Mouse (Mus musculus) ovary, postnatal 36 days (tissue): ENCODE results near the gene Ccdc58.
"Not testable (repeated sequence)": the region's sequence is repeated elsewhere in the genome, so short reads cannot be mapped to it uniquely, and the experiment has no call there.

Experiments used
- DNase-seq: peaks from one replicate; pipeline ENCODE4 v3.0.0; 2022; ENCODE audit warnings: low spot score, mixed read lengths

Ccdc58 gene

DNA sequence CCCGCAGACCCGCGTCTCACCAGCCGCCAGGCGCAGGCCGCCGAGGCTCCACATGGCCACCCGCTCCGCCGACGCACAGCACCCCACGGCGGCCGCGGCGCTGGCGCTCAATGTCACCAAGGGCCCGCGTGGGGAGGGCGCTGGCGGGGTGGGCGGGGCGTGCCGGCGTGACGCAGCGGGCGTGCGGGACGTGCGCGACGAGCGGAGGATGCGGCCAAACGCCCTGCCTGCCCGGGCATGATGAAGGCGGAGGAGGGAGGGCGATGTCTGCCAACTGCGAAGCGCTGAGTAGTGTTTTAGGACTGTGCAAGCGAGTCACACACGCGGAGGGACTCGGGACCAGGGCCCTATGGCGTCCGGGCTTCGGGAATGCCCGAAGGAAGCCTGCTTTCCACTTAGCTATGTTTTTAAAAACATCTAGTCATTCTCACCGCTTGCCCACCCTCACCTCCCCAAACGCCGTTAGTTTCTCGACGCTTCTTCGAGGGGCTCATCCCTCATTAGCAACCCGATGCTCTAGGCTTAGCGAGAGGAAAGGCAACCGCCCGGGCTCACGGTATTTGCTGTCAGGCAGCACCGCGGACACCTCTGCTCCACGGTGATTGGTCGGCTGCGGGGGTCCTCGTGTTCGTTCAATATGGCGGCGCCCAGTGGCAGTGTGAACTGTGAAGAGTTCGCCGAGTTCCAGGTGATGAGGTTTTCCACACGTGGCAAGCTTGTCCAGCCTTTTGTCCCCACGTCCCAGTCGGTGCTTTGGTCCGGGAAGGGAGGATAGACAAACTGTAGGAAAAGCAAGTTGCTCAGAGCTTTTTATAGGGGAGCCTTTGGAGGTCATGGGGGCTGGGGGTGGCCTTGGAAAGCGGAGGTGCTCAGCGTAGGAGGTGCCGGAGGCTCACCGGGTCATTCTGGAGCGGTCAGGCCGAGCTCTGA is at the start of gene Ccdc58, which contains the start of gene Fam162a:
Ccdc58 (plus strand) TSS at position 236 of the 930 bp plus-strand sequence.
Fam162a (minus strand) TSS at position 145 of the 930 bp plus-strand sequence.
- DNase-seq = peak; percentile 92

DNA sequence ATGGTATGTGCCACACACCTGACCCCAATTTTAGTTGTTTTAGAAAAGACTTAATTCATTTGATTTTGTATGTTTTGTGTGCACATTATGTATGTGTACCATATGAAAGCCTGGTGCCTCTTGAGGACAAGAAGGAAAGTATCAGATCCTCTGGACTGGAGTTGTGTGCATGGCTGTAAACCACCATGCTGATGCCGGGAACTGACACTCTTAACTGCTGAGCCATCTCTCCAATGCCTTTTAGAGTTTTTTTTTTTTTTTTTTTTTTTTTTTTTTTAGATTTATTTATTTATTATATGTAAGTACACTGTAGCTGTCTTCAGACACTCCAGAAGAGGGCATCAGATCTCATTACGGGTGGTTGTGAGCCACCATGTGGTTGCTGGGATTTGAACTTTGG is 43.4 kb upstream of the Ccdc58 start:
- not testable (repeated sequence) for DNase-seq

DNA sequence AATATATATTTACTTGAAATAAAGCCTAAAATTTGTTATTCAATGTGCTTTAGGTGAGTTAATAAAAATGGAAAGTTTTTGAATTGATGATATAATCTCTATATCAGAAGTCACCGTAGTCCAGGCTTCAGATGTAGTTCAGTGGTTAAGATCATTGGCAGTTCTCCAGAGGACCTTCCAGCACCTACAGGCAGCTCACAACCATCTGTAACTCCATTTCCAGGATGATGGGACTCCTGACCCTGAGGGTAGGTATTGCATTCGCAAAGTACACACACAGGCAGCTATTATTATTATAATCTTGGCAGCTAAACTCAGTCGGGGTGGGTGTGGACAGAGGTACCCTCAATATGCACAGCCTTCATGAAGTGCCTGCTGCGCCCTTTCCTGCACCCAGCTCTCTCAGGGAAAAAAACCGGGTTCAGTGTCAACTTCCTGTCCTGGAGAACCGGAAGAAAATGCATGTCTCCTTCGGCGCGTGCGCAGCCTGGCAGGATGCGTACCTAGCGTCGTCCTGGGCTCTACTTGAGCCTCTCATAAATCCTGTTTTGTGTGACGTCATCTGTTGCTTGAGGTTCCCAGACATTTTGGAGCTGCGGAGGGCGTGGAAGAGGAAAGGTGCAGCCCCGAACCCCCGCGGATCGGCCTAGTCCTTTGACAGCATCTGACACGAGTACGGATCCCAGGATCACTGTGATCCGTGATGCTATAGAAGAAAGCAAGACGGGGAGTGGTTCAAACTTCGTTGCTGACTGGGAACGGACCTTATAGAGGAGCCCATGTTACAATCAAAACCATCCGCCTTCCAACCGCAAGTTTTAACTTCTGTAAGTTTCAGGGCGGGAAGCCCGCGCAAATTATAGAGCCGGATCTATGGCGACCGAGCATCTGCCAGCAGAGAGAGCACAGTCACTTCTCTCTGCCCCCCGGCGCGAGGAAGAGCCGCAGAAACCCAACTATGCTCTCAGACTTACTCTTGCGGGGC is 30.6 kb upstream of the Ccdc58 start, which contains the start of gene Wdr5b:
Wdr5b (plus strand) TSS at position 551 of the 985 bp plus-strand sequence.
- DNase-seq = peak; percentile 86

DNA sequence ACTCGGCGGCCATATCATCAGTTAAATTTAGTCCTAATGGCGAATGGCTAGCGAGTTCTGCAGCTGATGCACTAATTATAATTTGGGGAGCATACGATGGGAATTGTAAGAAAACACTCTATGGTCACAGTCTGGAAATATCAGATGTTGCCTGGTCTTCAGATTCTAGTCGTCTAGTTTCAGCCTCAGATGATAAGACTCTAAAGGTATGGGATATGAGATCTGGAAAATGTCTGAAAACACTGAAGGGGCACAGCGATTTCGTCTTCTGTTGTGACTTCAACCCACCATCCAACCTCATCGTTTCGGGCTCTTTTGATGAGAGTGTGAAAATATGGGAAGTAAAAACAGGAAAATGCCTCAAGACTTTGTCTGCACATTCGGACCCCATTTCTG is 29.9 kb upstream of the Ccdc58 start:
- no peak for DNase-seq

DNA sequence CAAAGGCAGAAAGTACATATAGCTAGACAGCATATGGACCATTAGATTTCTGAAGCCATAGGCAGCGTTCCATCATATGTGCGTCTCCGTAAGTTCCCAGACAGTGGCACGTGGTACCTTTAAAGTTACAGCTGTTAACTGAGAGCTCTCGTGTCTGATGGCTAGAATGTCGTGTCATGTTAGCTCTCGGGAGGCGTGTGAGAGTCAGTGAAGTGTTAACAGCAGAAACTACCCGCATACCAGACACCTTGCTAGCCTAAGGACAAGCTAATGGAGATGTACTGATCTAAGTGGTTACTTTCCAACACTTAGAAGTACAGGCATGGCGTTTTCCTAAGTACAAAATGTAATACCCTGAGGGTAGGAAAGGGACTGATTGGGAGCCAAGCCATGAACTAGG is 28.4 kb upstream of the Ccdc58 start:
- DNase-seq = no peak

DNA sequence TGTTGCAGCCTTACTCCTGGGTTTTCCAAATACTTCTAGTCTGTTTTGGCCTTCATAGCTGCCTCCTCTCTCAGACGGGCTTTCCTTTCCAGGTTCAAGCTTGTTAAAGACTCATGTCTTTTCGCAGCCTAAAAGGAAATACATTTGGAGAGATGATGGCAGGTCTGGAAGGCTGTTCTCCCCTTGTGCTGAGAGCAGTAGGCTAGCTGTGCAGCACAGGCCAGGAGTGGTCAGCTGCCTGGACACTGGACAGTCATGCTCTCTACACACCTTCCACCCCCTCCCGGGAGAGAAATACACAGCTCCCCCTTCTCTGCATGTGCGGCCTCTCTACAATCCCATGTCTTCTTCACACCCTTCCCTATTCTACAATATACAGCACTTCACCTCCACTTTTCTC is 27.5 kb upstream of the Ccdc58 start:
- DNase-seq = no peak

DNA sequence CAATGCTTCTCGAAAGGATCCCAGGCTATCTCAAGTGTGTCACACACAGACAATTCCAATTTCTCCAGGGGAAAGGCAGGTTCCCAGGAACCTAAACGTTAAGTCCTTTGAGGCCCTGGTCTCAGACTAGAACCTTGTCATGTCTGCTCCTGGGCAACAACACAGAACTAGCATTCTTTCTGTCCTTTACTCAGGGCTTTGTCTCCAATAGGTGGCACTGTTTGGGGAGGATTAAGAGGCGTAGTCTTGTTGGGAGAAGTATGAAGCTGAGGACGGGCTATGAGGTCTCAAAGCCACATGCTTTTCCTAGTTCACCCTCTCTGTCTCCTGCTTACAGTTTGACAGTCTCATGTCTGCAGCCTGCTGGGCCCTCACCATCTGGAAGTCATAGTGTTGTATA is 23.9 kb upstream of the Ccdc58 start:
- DNase-seq = no peak

DNA sequence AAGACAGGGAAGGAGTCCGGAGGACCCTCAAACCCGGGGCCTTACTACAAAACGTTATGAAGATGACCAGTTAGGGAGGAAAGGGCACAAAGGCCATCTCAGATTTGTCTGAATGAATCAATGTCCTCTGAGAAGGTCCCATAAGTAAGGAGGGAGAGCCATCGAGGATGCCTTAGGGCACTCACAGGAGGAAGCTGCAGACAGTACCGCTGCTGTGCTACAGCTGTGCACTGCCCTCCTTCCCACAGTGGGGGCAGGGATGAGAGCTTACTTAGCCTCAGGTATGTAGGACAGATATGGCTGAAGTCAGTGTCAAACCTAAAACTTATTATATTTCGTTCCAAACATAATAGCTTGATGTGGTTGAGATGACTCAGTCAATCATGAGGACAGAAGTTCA is 20.0 kb upstream of the Ccdc58 start:
- DNase-seq = no peak

DNA sequence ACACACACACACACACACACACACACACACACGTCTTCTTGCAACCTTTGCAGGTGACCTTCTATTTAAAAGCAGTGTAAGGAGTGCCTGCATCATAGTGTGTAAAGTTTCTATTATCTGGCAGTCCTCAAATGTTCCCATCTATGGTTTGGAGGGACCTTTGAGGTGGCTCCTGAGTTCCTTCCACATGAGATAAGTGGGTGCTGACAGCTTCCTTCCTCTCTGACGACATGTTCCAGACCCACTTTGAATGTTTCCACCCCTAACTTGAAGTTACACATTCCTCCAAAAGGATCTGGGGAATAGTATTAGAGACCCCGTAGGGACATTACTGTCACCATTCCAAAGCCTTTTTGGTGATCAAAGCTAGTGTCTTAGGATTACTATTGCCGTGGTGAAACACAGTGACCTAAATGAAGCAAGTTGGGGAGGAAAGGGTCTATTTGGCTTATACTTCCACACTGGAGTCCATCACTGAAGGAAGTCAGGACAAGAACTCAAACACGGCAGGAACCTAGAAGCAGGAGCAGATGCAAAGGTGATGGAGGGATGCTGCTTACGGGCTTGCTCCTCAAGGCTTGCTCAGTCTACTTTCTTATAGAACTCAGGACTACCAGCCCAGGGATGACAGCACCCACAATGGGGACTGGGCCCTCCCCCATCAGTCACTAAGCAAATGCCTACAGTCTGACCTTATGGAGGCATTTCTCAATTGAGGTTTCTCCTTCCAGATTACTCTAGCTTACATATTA is 17.8 kb upstream of the Ccdc58 start:
- DNase-seq = no peak

DNA sequence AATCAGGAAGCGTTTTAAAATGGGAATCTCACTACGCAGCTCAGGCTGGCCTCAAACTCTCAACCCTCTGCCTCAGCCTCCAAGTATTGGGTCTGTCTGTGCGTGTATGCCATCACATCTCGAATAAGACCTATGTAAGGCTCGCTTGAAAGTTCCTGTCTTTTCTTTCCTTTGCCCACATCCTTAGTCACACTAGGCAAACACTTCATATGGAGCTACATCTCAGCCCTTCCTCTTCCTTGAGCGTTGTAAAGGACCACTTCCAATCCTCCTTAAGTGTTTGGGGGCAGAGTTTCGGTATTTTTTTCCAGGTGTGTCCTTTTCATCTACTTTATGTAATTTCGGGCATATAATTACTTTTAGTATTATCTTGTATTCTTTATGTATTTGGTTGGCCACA is 16.6 kb upstream of the Ccdc58 start:
- DNase-seq = no peak

DNA sequence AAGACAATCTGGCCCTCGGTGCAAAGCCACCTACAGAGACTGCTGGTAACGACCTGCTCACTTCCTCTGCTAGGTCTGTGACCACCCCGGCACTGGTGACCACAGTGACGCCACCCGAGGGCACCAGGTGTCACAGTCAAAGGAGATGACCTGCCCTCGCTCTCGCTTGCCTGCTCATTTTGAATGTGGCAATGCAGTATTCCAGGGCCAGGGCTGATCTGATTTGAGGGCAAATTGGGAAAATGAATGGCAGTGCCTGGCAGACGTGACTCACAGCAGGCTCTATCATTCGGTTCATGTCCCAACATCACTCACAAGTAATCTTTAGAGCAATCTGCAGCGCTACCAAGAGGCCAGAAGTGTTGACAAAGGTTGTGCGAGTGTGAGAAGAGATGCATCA is 15.1 kb upstream of the Ccdc58 start:
- DNase-seq = no peak

DNA sequence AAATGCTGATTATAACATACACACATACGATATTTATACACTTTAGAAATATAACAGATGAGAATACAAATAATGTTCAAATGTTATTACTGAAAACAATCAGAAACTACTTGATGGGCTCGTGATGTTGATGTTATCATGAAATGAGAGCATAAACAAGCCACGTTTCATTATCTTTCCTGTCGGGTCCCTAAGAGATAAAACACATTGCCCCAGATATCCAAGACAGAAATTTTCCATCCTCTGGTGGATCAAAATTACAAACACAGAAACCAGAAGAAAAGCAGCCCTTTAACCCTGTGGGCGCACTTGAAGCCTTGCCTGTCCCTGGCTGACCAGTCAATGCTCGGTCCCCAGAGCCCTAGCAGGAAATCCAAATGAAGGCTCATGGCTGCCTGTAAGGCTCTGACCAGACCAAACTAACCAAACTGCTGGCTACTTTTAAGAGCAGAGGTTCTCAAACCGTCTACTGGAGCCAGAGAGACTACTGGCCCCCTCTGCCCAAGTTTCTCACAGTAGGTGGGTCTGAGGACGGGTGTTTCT is 13.5 kb upstream of the Ccdc58 start:
- no peak for DNase-seq

DNA sequence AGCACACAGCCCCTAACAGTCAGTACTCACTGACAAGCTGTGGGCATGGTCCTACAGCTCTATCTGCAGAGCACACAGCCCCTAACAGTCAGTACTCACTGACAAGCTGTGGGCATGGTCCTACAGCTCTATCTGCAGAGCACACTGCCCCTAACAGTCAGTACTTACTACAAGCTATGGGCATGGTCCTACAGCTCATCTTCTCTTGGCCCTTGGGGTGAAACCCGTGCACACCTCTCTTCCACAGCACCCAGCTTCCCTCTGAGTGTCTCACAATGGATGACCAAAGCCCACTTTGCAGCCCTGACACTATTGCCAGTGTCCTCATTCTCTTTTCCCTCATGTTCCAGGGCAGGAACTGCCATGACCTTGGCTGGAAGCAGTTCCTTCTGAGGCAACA is 9.0 kb upstream of the Ccdc58 start:
- DNase-seq = not testable (repeated sequence)

DNA sequence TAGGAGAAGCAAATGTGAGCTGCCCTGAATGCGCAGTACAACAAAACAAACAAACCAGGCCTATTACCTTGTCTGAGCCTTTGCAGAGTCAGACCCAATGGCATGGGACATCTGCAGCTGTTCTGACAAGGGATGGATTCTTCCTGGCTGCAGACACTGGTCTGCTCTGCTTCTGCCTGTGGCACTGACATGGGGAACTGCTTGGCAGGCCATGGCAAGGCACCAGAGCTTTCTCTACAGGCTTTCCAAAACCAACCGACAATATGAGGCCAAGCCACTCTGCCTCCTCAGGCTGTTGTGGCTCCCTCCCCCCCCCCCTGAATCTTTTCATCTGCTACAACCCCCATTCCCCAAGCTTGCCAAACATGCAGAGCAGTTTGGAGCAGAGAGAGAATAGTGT is 8.2 kb upstream of the Ccdc58 start:
- no peak for DNase-seq

DNA sequence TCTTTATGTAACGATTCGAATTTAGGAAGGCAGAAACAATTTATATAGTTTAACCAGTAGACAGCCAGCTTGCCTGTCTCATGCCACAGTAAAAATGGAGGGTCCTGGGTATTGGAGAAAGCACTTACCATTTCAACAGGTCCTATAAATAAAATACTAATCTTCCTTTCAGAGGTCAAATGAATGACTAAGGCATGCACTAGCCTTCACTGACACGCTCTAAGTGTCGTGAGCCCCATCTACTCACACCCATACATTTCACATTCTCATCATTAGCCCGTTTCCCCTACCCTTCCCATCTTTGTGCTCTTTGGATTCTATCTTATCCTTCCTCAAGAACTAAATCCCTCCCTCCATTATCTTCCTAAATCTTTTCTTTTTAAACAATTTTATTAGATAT is 6.6 kb upstream of the Ccdc58 start:
- DNase-seq = no peak

DNA sequence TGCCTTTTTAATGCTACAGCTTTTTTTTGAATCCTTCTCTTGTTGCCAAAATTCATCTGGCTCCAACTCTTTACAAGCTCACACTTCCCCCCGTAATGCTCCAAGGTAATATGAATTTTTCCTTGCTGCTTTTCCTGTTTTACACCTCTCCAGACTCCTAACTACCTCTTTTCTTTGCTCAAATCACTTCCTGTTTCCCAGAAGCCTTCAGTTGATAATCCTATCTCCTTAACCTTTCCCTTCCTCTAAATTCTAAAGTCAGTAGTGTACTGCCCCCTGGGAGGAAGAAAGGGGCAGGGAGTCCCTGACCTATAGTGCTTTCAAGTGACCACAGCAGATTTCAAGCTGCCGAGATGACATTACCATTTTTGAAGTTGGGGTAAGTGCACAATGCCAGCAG is 3.8 kb upstream of the Ccdc58 start:
- no peak for DNase-seq

DNA sequence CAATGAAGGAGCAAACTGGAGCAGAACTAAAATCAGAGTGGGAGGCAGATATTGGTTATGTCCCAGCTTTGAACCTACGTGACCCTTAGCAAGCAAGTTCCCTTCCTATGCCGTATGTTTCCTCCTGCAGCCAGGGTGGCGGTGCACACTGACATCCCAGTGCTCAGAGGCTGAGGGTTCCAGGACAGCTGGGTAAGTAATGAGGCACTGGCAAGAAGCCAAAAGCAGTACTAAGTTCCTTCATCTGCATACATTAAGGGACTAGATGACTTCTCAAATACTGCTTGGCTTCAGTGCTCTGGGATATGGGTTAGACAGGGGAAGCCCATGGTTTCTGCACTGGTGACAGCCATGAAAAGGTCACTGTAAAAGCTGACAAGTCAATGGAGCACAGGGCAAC is 3.1 kb upstream of the Ccdc58 start:
- DNase-seq = no peak

DNA sequence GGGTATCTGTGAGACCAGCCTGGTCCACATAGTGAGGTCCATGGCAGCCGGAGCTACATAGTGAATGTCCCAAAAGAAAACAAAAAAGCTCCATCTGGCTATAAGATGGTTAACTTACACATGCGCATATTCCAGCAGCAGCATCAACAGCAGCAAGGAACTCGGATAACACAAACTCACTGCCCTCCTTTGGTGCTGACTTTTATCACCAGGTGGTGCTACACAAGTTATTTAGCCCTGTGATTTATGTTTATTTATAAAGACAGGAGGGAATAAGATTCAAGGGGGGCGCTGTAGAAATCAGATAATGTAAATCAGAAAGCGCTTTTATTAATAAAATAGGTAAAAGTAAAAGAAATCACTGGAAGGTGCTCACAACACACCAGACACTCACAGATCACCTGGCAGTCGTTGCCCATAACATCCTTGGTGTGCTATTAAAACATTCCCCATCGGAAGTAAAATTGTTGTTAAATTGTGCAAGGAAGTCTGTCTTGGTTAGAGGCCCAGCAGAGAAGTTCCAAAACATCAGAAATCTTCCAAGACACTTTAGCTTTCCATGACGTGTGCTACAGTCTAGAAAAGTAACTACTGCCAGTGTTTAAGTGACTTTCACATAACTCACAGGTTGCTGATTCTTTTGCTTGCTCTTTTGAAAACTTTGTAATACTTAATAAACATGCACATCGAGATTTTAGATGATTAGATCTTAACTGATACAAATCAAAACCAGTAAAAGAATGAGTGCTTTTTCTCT is 1.5 kb upstream of the Ccdc58 start:
- DNase-seq = no peak

DNA sequence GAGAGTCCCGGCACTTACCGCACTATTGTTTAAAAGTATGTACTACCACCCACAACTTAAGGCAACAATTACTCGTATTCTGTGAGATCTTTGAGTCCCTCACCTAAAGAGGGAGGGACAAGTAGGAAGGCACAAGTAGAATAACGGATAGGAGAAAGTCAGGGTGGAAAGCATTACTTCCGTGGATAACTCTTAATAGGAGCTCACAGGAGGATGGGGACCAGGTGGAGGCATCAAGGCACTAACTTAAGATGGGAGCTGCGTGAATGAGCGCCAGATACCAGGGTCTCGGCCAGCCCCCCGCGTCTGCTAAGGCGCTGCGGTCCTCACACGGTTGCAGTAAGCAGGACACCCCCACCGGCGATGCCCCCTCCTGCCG is 425 bp upstream of the Ccdc58 start:
- DNase-seq = no peak

DNA sequence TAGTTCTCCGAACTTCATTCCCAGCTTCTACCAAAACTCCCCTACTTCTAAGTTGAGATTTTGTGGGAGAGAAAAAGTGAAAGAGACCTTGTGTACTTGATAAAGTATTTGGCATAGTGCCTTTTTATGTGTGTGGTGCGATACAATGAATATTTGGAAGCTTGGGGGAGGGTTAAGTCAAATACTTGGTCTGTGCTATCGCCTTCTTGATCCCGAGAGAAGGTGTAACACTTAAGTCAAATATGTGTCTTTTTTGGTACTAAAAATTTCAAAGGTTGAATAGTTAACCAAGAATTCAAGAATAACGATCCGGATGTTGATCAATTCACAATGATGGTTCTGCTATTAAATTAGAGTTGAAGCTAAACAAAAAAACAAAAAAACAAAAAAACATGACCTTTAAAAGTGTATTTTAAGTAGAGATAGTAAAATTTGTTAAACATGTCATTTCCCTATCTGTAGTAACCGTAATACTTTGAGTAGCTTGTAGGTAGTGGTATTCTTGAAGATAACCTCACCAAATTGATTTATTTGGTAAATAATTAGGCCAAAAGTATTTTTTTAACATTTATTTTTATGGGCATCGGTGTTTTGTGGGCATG is 1.0 kb downstream of the Ccdc58 start:
- DNase-seq = no peak
